Mouse (Mus musculus) neutrophil, adult 5-6 weeks (primary cell): ENCODE data around the gene Eef1a1. TPM values are rescaled to one million over a fixed set of nuclear protein-coding genes. Genes with fewer than 3 reads are reported as not detected.
"Not testable (repeated sequence)": the region's sequence is repeated elsewhere in the genome, so short reads cannot be mapped to it uniquely, and the experiment has no call there.

ENCODE experiments used
- ATAC-seq: fragments of 151-379, 151-347 bp; 2 replicates; pipeline ENCODE4 v1.8.0; 2017; ENCODE audit warnings: mild to moderate bottlenecking, moderate TSS enrichment; ENCODE audit not compliant: insufficient number of reproducible peaks, poor library complexity, low FRiP score, severe bottlenecking; ENCODE audit errors: extremely low read depth
- total RNA-seq: library from RNA; stranded (forward); fragments of 200-1000 nt; gene quantifications from 2 replicates; pipeline ENCODE4 v1.2.3, GENCODE M21; 2017

Eef1a1 gene
- total RNA-seq, 1 experiment from 2014 or later = 5,158 TPM

DNA sequence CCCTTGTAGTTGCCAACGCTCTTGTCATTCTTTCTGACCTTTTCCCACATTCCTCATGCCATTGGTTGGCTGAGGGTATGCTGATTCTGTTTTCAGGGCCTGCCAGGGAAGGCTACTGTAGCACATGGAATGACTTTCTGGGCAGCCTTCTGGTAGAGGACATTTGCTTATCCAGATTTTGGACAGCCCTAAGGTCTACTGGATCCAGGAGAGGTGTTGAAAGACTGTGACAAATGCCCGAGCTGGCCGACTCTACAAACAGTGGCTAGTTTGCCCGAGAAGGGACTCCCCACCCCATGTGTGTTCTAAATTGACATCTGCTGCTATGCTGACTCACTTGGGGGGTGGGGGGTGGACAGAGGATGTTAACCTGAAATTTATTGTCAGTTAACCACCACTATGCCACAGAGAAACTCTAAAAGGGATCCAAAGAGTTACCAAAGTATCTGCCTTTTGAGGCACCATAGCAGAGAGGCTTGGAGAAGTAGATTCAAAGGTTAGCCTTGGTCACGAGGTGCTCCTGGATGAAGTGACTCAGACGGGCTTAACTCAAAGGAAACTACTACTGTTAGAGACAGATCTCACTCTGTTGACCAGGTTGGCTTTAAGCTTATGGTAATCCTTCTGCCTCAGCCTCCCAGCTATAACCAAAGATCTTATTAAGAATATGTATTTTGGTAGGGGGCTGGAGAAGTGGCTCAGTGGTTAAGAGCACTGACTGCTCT lies 25.0 kb upstream of the Eef1a1 start:
- no peak for ATAC-seq

GRCm38 (mm10) chr9:78511705-78512104 lies 22.8 kb upstream of the Eef1a1 start:
- ATAC-seq = no peak

DNA sequence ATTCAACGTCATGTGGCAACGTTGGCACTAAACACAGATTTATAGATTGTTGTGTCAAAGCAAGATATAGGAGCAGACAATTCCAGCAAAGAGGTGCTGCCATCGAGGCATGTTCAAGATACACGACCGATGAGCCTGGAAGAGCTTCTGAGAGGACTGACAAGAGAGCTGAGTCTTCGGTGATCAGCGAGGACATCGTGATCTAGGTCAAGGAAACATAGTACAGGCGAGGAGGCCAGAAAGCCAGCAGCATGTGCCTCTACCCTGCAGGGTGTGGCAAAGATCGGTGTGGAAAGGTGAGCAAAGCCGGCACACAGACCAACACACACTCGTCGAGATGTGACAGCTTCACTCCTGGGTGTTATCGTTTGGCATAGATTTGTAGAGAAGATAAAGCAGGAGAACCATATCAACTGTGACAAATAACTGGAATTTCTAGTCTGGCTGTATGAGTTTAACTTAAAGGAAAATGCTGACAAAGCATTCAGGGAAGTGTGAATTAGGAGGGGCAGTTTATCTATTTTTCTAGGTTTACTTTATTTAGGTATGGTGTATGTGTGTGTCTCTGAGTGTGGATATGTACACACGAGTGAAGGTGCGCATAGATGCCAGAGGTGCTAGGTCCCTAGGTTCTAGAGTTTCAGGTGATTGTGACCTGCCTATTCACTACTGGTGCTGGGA lies 19.3 kb upstream of the Eef1a1 start:
- ATAC-seq = no peak

DNA sequence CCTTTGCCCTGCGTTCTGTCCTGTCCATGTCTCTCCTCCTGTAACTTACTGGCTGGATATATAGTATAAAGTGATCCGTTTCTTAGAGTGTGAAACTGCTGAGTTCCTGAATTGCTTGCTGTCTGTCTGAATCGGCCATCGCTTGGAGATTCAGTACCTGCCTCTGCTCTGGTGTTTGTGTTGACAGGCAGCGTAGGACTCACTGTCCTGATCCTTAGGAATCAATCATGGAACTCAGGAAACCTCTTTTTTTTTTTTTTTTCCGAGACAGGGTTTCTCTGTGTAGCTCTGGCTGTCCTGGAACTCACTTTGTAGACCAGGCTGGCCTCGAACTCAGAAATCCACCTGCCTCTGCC lies 17.7 kb upstream of the Eef1a1 start:
- no peak for ATAC-seq

GRCm38 (mm10) chr9:78506002-78506721 lies 17.2 kb upstream of the Eef1a1 start:
- ATAC-seq = no peak

DNA sequence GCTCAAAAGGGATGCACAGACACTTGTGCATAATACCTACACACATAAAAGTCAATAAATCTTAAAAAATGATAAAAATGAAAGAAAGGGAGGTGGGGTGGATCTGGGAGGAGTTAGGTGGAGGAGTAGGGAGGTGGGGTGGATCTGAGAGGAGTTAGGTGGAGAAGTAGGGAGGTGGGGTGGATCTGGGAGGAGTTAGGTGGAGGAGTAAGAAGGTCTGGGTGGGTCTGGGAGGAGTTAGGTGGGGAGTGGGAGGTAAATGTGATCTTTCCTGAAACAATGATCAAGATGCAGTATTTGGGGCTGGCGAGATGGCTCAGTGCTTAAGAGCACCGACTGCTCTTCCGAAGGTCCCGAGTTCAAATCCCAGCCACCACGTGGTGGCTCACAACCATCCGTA lies 16.3 kb upstream of the Eef1a1 start:
- ATAC-seq = no peak

DNA sequence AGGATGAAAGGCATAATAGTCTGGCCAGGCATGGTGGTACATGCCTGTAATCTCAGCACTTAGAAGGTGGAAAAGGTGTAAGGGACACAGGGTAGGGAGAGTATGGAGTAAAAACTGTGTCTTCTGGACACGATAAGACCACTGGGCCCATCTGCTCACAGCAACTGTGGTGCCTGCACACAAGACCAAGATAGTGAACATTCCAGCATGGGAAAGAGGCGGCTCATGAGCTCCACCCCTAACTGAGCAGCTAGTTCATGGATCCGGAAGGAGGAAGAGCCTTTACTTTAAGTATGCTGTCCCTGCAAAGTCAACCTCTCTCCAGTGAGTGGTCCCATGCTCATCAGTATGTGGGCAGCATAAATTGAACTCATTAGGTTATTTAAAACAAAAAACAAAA lies 15.7 kb upstream of the Eef1a1 start:
- no peak for ATAC-seq

- ATAC-seq = no peak
Measured at GRCm38 (mm10) chr9:78504133-78504532, 15.2 kb upstream of the Eef1a1 start.

DNA sequence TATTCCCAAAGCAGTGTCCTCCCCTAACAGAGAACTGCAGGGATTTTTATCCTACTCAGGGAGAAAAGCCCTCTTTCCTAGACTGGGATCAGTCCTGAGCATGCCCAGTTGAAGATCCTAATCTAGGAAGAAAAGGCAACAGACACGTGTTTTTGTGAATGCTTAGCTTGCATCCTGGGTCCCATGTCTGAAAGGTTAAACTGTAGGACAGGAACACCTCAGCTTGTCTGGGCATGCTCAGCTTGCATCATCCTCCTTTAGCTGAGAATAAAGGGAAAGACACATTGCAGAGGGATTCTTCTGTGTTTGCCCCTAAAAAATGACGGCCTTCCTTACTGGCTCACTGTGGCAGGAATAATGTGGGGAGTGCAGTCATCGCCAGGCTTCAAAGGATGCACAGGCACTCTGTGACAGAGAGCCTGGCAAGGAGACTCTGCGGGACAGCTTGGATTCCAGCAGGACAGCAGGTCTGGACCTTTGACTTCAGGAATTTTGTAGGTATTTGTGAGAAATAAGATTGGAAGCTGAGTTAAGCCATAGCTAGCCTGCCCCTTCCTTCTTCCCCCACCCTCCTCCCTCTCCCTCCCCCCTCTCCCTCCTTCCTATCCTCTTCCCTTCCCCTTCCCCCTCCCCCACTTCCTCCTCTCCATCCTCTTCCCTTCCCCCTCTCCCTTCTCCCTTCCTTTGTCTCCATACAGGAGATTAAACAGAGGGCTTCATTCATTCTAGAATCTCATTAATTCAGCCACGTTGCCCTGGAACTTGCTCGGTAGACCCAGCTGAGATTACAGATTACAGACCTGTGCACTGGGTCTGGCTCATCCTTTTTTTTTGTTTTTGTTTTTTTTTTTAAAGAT lies 14.5 kb upstream of the Eef1a1 start:
- ATAC-seq = no peak

GRCm38 (mm10) chr9:78501284-78501683 lies 12.3 kb upstream of the Eef1a1 start:
- no peak for ATAC-seq

DNA sequence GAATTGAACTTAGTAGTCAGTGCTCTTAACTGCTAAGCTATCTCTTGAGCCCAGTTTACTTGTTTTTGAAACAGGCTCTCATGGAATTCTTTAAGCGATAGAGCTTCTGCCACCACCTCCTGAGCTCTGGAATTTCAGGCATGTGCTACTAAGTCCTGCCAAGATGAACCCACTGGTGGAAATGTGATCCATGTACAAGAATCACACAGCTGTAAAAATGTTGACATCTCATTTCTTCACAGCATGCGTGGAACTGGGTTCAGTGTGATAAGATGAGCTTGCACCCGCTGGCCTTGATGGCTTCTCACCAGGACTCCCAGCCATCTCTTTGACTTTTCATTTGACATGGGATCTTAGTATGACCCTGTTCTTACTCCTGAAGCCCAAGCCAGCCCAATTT lies 11.4 kb upstream of the Eef1a1 start:
- ATAC-seq = no peak

GRCm38 (mm10) chr9:78493171-78493570 lies 4.2 kb upstream of the Eef1a1 start:
- ATAC-seq = no peak

GRCm38 (mm10) chr9:78492254-78492653 lies 3.3 kb upstream of the Eef1a1 start:
- no peak for ATAC-seq

- ATAC-seq = no peak
Measured at GRCm38 (mm10) chr9:78491169-78491568, 2.2 kb upstream of the Eef1a1 start.

GRCm38 (mm10) chr9:78488021-78488420 lies 930 bp downstream of the Eef1a1 start:
- not testable (repeated sequence) for ATAC-seq

GRCm38 (mm10) chr9:78484660-78485059 lies 4.3 kb downstream of the Eef1a1 start:
- no peak for ATAC-seq

- no peak for ATAC-seq
Measured at GRCm38 (mm10) chr9:78482386-78482785, 6.6 kb downstream of the Eef1a1 start.

DNA sequence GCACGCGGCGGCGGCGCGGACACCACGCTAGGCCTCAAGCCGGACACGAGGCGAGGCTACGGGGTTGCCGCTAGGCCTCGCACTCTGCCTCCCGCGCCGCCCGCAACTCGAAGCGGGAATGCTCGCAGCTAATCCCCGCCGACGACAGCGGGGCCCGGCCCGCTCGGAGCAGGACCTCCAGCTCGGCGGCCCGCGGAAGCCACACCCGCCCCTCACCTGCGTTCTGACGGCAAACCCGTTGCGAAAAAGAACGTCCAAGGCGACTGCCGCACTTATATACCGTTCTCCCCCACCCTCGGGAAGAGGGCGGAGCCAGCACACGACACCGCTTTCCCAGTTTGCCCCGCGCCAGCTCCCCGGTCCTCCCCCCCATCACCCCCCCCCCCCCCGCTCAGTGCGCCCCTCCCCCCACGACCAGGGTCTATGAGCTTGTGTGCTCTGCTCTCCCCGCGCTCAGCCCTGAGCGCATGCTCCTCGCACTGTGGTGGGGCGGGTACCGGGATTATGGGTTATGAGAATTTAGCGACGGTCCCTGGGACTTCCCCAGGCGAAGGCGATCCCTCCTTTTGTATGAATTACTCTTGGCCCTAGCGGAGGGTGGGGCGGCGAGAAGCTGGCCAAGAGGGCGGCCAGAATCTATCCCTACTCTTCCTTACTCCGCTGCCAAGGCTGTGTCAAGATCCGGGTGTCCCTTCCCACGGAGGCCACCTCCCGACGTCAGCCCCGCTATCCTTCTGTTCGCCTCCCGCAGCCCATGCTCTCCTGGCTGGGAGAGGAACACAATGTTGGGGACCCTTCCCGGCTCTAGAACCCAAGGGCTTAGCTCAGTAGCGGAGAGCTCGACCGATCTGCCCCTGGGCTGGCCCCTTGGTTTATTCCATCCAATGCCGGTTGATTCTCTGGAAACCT lies 7.3 kb downstream of the Eef1a1 start:
- ATAC-seq = peak; percentile 76
